Comparison of ENCODE assay signal across 29 mouse cellular contexts in the genomic region with DNA sequence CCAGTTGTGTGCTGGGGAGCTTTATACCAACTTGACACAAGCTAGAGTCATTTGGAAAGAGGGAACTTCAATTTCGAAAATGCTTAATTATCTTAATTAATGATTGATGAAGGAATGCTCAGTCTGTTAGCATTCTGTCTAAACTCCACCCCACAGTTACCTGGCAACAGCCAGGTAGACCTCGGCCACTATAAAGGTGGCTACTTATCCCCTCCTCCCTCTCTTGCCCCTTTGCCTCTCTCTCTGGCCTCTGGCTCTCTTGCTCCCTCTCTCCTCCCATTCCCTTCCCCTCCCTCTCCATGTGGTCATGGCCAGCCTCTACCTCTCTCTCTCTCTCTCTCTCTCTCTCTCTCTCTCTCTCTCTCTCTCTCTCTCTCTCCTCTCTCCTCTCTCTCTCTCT. TPM values are rescaled to one million over a fixed set of nuclear protein-coding genes. Genes with fewer than 3 reads are reported as not detected.
DNase-seq lines count a peak whose midpoint lies in the region; ATAC-seq lines count a peak whose summit lies in the region.
"Had no signal": no experiment of that assay in that cellular context is flagged by ENCODE, and none has a peak within 500 bp of the region (broad histone marks: within the 10 kb centered on the region; RNA-seq: fewer than 3 reads in every experiment).

No protein-coding gene starts in this region.

- no peak overlapping the region for H3K27ac ChIP-seq in kidney, embryonic 15.5 days
- no peak overlapping the region for H3K27ac ChIP-seq in neural tube, embryonic 15.5 days (replicated peaks)
- H3K27ac ChIP-seq: forebrain, embryonic 10.5 days; forebrain, embryonic 13.5 days; heart, embryonic 15.5 days; hindbrain, embryonic 10.5 days; hindbrain, embryonic 13.5 days had no signal

- H3K36me3 ChIP-seq in kidney, embryonic 15.5 days, result no peaks in the 10 kb centered on the region
- H3K36me3 ChIP-seq in neural tube, embryonic 15.5 days, result no peaks in the 10 kb centered on the region
- H3K36me3 ChIP-seq: forebrain, embryonic 10.5 days; heart, embryonic 12.5 days; heart, embryonic 15.5 days; hindbrain, embryonic 10.5 days; hindbrain, embryonic 13.5 days had no signal

- H3K4me3 ChIP-seq in kidney, embryonic 15.5 days (replicated peaks), result no peak overlapping the region
- no peak overlapping the region for H3K4me3 ChIP-seq in neural tube, embryonic 15.5 days (replicated peaks)
- H3K4me3 ChIP-seq: forebrain, embryonic 10.5 days; forebrain, embryonic 13.5 days; heart, embryonic 12.5 days; heart, embryonic 15.5 days; hindbrain, embryonic 10.5 days; hindbrain, embryonic 13.5 days had no signal

- H3K9ac ChIP-seq in kidney, embryonic 15.5 days, result no peak overlapping the region
- H3K9ac ChIP-seq in neural tube, embryonic 15.5 days (replicated peaks), result no peak overlapping the region
- H3K9ac ChIP-seq: forebrain, embryonic 13.5 days; heart, embryonic 12.5 days; heart, embryonic 15.5 days; hindbrain, embryonic 13.5 days had no signal

- WGBS in kidney, embryonic 15.5 days, result 49% methylated on average over 2 of the region's 2 CpGs
- 60% methylated on average over 2 of the region's 2 CpGs for WGBS in neural tube, embryonic 15.5 days

- 0 out of 2 replicates have a peak, but pooled peaks cover 3% of the 10 kb centered on the region for H3K4me1 ChIP-seq in kidney, embryonic 15.5 days
- H3K4me1 ChIP-seq in neural tube, embryonic 15.5 days, result no peaks in the 10 kb centered on the region
- H3K4me1 ChIP-seq: forebrain, embryonic 10.5 days; forebrain, embryonic 13.5 days; heart, embryonic 15.5 days; hindbrain, embryonic 10.5 days; hindbrain, embryonic 13.5 days had no signal

- H3K4me2 ChIP-seq in kidney, embryonic 15.5 days, result no peak overlapping the region
- no peak overlapping the region for H3K4me2 ChIP-seq in neural tube, embryonic 15.5 days
- H3K4me2 ChIP-seq: forebrain, embryonic 13.5 days; heart, embryonic 12.5 days; heart, embryonic 15.5 days; hindbrain, embryonic 13.5 days had no signal

- H3K9me3 ChIP-seq in kidney, embryonic 15.5 days (replicated peaks), result no peaks in the 10 kb centered on the region
- no peaks in the 10 kb centered on the region for H3K9me3 ChIP-seq in neural tube, embryonic 15.5 days (replicated peaks)
- H3K9me3 ChIP-seq: forebrain, embryonic 10.5 days; forebrain, embryonic 13.5 days; heart, embryonic 12.5 days; heart, embryonic 15.5 days; hindbrain, embryonic 10.5 days; hindbrain, embryonic 13.5 days had no signal

- peak; percentile 21 for DNase-seq in kidney, adult 11 months
- DNase-seq in kidney, adult 18-20 months, result no peak
- peak; percentile 49 for DNase-seq in kidney, adult 9 months
- DNase-seq in kidney, postnatal 36 days, result peak; percentile 30 to 36
- no peak for DNase-seq in left cerebral cortex, adult 9 months (ENCODE audit: low spot score in 2 of 2)
- DNase-seq: adrenal gland, adult 8-10 months; adrenal gland, postnatal 25 days; cerebellum, adult 18-20 months; cerebellum, adult 9-10 months; cerebellum, postnatal 14 days; gastrocnemius, postnatal 25 days; heart, adult 18-20 months; heart, postnatal 10 days; heart, postnatal 36 days had no signal

- H3K27me3 ChIP-seq in kidney, embryonic 15.5 days, result no peaks in the 10 kb centered on the region
- no peaks in the 10 kb centered on the region for H3K27me3 ChIP-seq in neural tube, embryonic 15.5 days (replicated peaks)
- H3K27me3 ChIP-seq: forebrain, embryonic 13.5 days; heart, embryonic 12.5 days; heart, embryonic 15.5 days; hindbrain, embryonic 13.5 days had no signal

- no peak for ATAC-seq in kidney, embryonic 15.5 days (replicated peaks; ENCODE audit: low FRiP score)
- no peak for ATAC-seq in neural tube, embryonic 15.5 days (ENCODE audit: low FRiP score)
- ATAC-seq: activated CD4-positive, CD25-positive, alpha-beta regulatory T cell, adult 4 months; forebrain, embryonic 13.5 days; forebrain, embryonic 16.5 days had no signal

RNA-seq across cellular contexts. Expression of gene Perp, which starts 10.4 kb away (rescaled TPM):
- polyA plus RNA-seq in kidney, embryonic 15.5 days (2015; fragmentation: Nextera tagmentation; extraction: Ambion mirVana), result 17.0 and 18.1 TPM in 2 replicates
- polyA plus RNA-seq in neural tube, embryonic 15.5 days (2015; fragmentation: Nextera tagmentation; extraction: Ambion mirVana), result 9.0 and 26.8 TPM in 2 replicates

RNA-seq across cellular contexts. Expression of gene Gm4922, which starts 47.8 kb away (rescaled TPM):
- not detected in 2 replicates for polyA plus RNA-seq in kidney, embryonic 15.5 days (2015; fragmentation: Nextera tagmentation; extraction: Ambion mirVana)
- polyA plus RNA-seq in neural tube, embryonic 15.5 days (2015; fragmentation: Nextera tagmentation; extraction: Ambion mirVana), result 0.28 and 0.50 TPM in 2 replicates
- polyA plus RNA-seq: activated CD4-positive, CD25-positive, alpha-beta regulatory T cell, adult 4 months; brain, embryonic 14.5 days; embryonic facial prominence, embryonic 11.5 days; embryonic facial prominence, embryonic 14.5 days; forebrain, embryonic 10.5 days; forebrain, embryonic 13.5 days; frontal cortex, adult 2 months; gonadal fat pad, adult 2 months; heart, embryonic 12.5 days; hindbrain, embryonic 10.5 days had no signal

Comparison
In these comparisons a context has a peak if more than half of its experiments do, and no peak if none do; other contexts are left out.
1. DNase-seq: peak in kidney, adult 11 months (single experiment), kidney, adult 9 months (single experiment) and kidney, postnatal 36 days (2 of 2); none in kidney, adult 18-20 months (single experiment) and left cerebral cortex, adult 9 months (0 of 2).